Mouse (Mus musculus) kidney, embryonic 14.5 days (tissue): ENCODE measurements around the gene Sf3b2. TPM values are rescaled to one million over a fixed set of nuclear protein-coding genes. Genes with fewer than 3 reads are reported as not detected.

Experiments used
- polyA plus RNA-seq: library from polyadenylated mRNA; unstranded; fragments of >200 nt; fragmentation: Nextera tagmentation; extraction: Ambion mirVana; gene quantifications from 2 replicates; pipeline ENCODE4 v1.2.1, GENCODE M21; 2014

Sf3b2 gene
- polyA plus RNA-seq, 1 experiment from 2014 or later: 384 TPM

Other genes with a start within 250 kb of the Sf3b2 start
- gene Rin1, start 245.0 kb downstream of the Sf3b2 start, polyA plus RNA-seq: 2.5 and 4.8 TPM in 2 replicates
- gene Cd248, start 227.4 kb downstream of the Sf3b2 start, polyA plus RNA-seq: 44.2 and 57.9 TPM in 2 replicates
- 1.2 and 1.7 TPM in 2 replicates for gene Tmem151a, start 209.9 kb downstream of the Sf3b2 start, polyA plus RNA-seq
- 114 and 115 TPM in 2 replicates for gene Yif1a, start 206.9 kb downstream of the Sf3b2 start, polyA plus RNA-seq
- 23.1 and 26.5 TPM in 2 replicates for gene Cnih2, start 196.9 kb downstream of the Sf3b2 start, polyA plus RNA-seq
- 273 and 286 TPM in 2 replicates for gene Rab1b, start 188.4 kb downstream of the Sf3b2 start, polyA plus RNA-seq
- gene Klc2, start 176.9 kb downstream of the Sf3b2 start, polyA plus RNA-seq: 15.4 and 24.5 TPM in 2 replicates
- gene Pacs1, start 22.3 kb downstream of the Sf3b2 start, polyA plus RNA-seq: 17.6 and 30.4 TPM in 2 replicates
- gene Gal3st3, start 2.9 kb upstream of the Sf3b2 start, polyA plus RNA-seq: 2.9 and 4.4 TPM in 2 replicates
- not detected in 2 replicates for gene Catsper1, start 40.3 kb upstream of the Sf3b2 start, polyA plus RNA-seq
- 1.3 TPM in 1 of 2 replicates, not detected in the other for gene Cst6, start 54.1 kb upstream of the Sf3b2 start, polyA plus RNA-seq
- gene Eif1ad, start 71.3 kb upstream of the Sf3b2 start, polyA plus RNA-seq: 49.9 and 57.1 TPM in 2 replicates
- 527 and 609 TPM in 2 replicates for gene Banf1, start 71.7 kb upstream of the Sf3b2 start, polyA plus RNA-seq
- 74.2 and 80.6 TPM in 2 replicates for gene Sart1, start 93.2 kb upstream of the Sf3b2 start, polyA plus RNA-seq
- 0.16 and 0.35 TPM in 2 replicates for gene Tsga10ip, start 107.1 kb upstream of the Sf3b2 start, polyA plus RNA-seq
- 191 and 248 TPM in 2 replicates for gene Drap1, start 129.5 kb upstream of the Sf3b2 start, polyA plus RNA-seq
- gene AI837181, start 129.7 kb upstream of the Sf3b2 start, polyA plus RNA-seq: 39.0 and 40.8 TPM in 2 replicates
- gene Fosl1, start 152.1 kb upstream of the Sf3b2 start, polyA plus RNA-seq: not detected in 2 replicates
- gene Ccdc85b, start 162.4 kb upstream of the Sf3b2 start, polyA plus RNA-seq: 8.5 and 11.3 TPM in 2 replicates
- gene Fibp, start 165.2 kb upstream of the Sf3b2 start, polyA plus RNA-seq: 122 and 125 TPM in 2 replicates
- gene Ctsw, start 173.1 kb upstream of the Sf3b2 start, polyA plus RNA-seq: 0.54 TPM in 2 replicates
- 109 and 139 TPM in 2 replicates for gene Efemp2, start 178.5 kb upstream of the Sf3b2 start, polyA plus RNA-seq
- 36.2 and 42.2 TPM in 2 replicates for gene Mus81, start 192.9 kb upstream of the Sf3b2 start, polyA plus RNA-seq
- gene Cfl1, start 195.0 kb upstream of the Sf3b2 start, polyA plus RNA-seq: 3,114 and 3,144 TPM in 2 replicates
- gene 1700020D05Rik, start 208.3 kb upstream of the Sf3b2 start, polyA plus RNA-seq: 0.19 TPM in 1 of 2 replicates, not detected in the other
- 5.7 and 6.5 TPM in 2 replicates for gene Snx32, start 215.1 kb upstream of the Sf3b2 start, polyA plus RNA-seq